Mouse (Mus musculus) kidney, adult 2 months (tissue): ENCODE data around the gene Tmod2. TPM values are rescaled to one million over a fixed set of nuclear protein-coding genes. Genes with fewer than 3 reads are reported as not detected.

Source experiments
- DNase-seq: peaks from one replicate; pipeline ENCODE4 v3.0.0; 2021
- H3K27ac ChIP-seq: fragments of 200-500 bp; 2 replicates; pipeline ENCODE4 v1.5.1; 2012; ENCODE audit warnings: low read depth, low read length, control low read depth, inconsistent platforms; ENCODE audit not compliant: insufficient read depth
- H3K27me3 ChIP-seq: fragments of 200-500 bp; replicated peaks from 2 replicates; pipeline ENCODE4 v1.6.1; 2012; ENCODE audit warnings: mild to moderate bottlenecking, moderate library complexity, low read length, inconsistent platforms; ENCODE audit not compliant: control insufficient read depth, insufficient read depth
- H3K36me3 ChIP-seq: fragments of 200-500 bp; 2 replicates; pipeline ENCODE4 v1.6.1; 2012; ENCODE audit warnings: mild to moderate bottlenecking, moderate library complexity, low read length, inconsistent platforms; ENCODE audit not compliant: control insufficient read depth, insufficient read depth
- H3K4me1 ChIP-seq: fragments of 200-500 bp; 2 replicates; pipeline ENCODE4 v1.6.1; 2011; ENCODE audit warnings: low read length; ENCODE audit not compliant: control insufficient read depth, insufficient read depth
- H3K4me3 ChIP-seq: fragments of 200-500 bp; 2 replicates; pipeline ENCODE4 v1.5.1; 2011; ENCODE audit warnings: mild to moderate bottlenecking, low read depth, low read length, control low read depth; ENCODE audit not compliant: insufficient read depth
- CTCF ChIP-seq: fragments of 200-500 bp; conservative IDR thresholded peaks from 2 replicates; pipeline ENCODE4 v1.5.1; 2011; ENCODE audit warnings: low read depth, mild to moderate bottlenecking, control low read depth, low read length, moderate library complexity, mixed read lengths; ENCODE audit not compliant: insufficient read depth, insufficient read length
- POLR2A ChIP-seq: fragments of 200-500 bp; IDR thresholded peaks from one replicate; pipeline ENCODE4 v1.6.1; 2011; ENCODE audit warnings: low read depth, low read length, control low read depth
- WGBS: fragments of 180-500 bp; shearing (Covaris S2); methylation state at CpG from one replicate; pipeline ENCODE4 v1.1.7; 2018; 5-methylcytosine and 5-hydroxymethylcytosine counted together
- polyA plus RNA-seq: library from polyadenylated mRNA; depleted of rRNA; stranded (reverse); fragments of >200 nt; gene quantifications from 2 replicates; pipeline ENCODE4 v1.2.3, GENCODE M21; 2012

Gene Tmod2
- polyA plus RNA-seq, 1 experiment, result 0.38 TPM

- Histone ChIP-seq H3K4me3 (no peak overlapping the region), H3K27ac (no peak overlapping the region), H3K4me1 (no peaks in the 10 kb centered on the region), H3K27me3 (no peaks in the 10 kb centered on the region), H3K36me3 (no peaks in the 10 kb centered on the region)
- no peak for DNase-seq
- 94% methylated on average over 5 of the region's 5 CpGs for WGBS
- no peak for TF ChIP-seq CTCF
- no peak for TF ChIP-seq POLR2A
Observed at GRCm38 (mm10) chr9:75571036-75571942, 39.8 kb downstream of the Tmod2 start.

DNA sequence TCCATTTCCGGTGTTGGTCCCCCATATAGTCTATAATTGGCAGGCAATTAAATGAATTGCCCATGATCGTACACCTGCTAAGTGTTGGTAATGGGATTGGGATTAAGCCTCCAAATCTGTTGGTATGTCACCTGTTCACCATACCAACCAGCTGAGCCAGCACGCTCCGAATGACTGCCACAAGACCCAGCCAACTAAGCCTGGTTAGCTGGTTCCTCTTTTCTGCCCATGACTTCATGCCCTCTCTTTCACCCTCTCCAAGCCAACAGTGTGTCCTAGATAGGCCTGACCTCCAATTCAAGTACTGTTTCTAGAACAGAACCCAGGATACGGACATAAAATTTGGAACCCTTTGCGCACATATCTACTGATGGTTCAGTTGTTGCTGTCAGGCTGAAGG lies 42.7 kb downstream of the Tmod2 start:
- 95% methylated on average over 6 of the region's 6 CpGs for WGBS
- H3K36me3 ChIP-seq, result no peaks in the 10 kb centered on the region
- no peak overlapping the region for H3K27ac ChIP-seq
- no peaks in the 10 kb centered on the region for H3K4me1 ChIP-seq
- H3K4me3 ChIP-seq, result no peak overlapping the region
- no peak for TF ChIP-seq POLR2A
- no peak for TF ChIP-seq CTCF
- no peak for DNase-seq
- no peaks in the 10 kb centered on the region for H3K27me3 ChIP-seq

- 87% methylated on average over 6 of the region's 6 CpGs for WGBS
- H3K4me3 ChIP-seq, result no peak overlapping the region
- no peaks in the 10 kb centered on the region for H3K27me3 ChIP-seq
- H3K36me3 ChIP-seq, result no peaks in the 10 kb centered on the region
- no peak overlapping the region for H3K27ac ChIP-seq
- no peak for DNase-seq
- H3K4me1 ChIP-seq, result no peaks in the 10 kb centered on the region
- TF ChIP-seq POLR2A, result no peak
Observed at GRCm38 (mm10) chr9:75564892-75565291, 46.2 kb downstream of the Tmod2 start.

GRCm38 (mm10) chr9:75563622-75564021 lies 47.5 kb downstream of the Tmod2 start:
- WGBS, result 84% methylated on average over 6 of the region's 6 CpGs
- H3K4me1 ChIP-seq, result 0 out of 2 replicates have a peak, but pooled peaks cover 3% of the 10 kb centered on the region
- no peaks in the 10 kb centered on the region for H3K27me3 ChIP-seq
- H3K36me3 ChIP-seq, result no peaks in the 10 kb centered on the region
- no peak overlapping the region for H3K27ac ChIP-seq
- H3K4me3 ChIP-seq, result no peak overlapping the region
- no peak for DNase-seq
- TF ChIP-seq POLR2A, result no peak
- no peak for TF ChIP-seq CTCF

DNA sequence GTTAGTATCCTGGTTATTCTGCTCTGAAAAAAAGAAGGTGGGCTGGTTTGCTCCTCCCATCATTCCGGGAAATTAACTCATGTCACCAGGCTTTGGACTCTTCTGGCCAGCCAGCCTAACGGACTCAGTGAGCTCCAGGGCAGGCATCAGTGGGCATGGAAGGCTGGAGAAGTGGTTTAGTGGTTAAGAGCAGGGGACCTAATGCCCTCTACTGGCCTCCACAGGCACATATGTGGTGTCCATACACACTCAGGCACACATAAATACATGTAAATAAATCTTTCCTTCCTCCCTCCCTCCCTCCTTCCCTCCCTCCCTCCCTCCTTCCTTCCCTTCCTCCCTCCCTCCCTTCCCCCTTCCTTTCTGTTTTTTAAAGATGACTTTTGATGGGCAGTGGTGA lies 47.9 kb downstream of the Tmod2 start:
- TF ChIP-seq POLR2A (no peak), CTCF (no peak)
- no peak for DNase-seq
- Histone ChIP-seq H3K27ac (no peak overlapping the region), H3K27me3 (no peaks in the 10 kb centered on the region), H3K36me3 (no peaks in the 10 kb centered on the region), H3K4me3 (no peak overlapping the region), H3K4me1 (0 out of 2 replicates have a peak, but pooled peaks cover 3% of the 10 kb centered on the region)
- WGBS, result 49% methylated on average over 2 of the region's 2 CpGs

GRCm38 (mm10) chr9:75561040-75561669 lies 50.0 kb downstream of the Tmod2 start:
- Histone ChIP-seq H3K27ac (no peak overlapping the region), H3K27me3 (no peaks in the 10 kb centered on the region), H3K4me3 (no peak overlapping the region), H3K36me3 (no peaks in the 10 kb centered on the region), H3K4me1 (0 out of 2 replicates have a peak, but pooled peaks cover 3% of the 10 kb centered on the region)
- no peak for TF ChIP-seq CTCF
- DNase-seq, result no peak
- WGBS, result 80% methylated on average over 13 of the region's 13 CpGs

GRCm38 (mm10) chr9:75560353-75560752 lies 50.8 kb downstream of the Tmod2 start:
- Histone ChIP-seq H3K36me3 (no peaks in the 10 kb centered on the region), H3K27ac (no peak overlapping the region), H3K27me3 (no peaks in the 10 kb centered on the region), H3K4me1 (peaks cover 6% of the 10 kb centered on the region), H3K4me3 (no peak overlapping the region)
- TF ChIP-seq CTCF, result no peak
- no peak for TF ChIP-seq POLR2A
- no peak for DNase-seq
